Mouse (Mus musculus) ES-E14 (cell line): ENCODE data around the gene Ndufs6.

ENCODE experiments used
- HCFC1 ChIP-seq: IDR thresholded peaks from 2 replicates; pipeline ENCODE4 v1.6.1; 2012; ENCODE audit warnings: low read length, inconsistent platforms, borderline replicate concordance; ENCODE audit not compliant: insufficient read depth
- MAFK ChIP-seq: IDR thresholded peaks from 2 replicates; pipeline ENCODE4 v1.6.1; 2014; ENCODE audit warnings: mild to moderate bottlenecking, low read depth, low read length, inconsistent platforms; ENCODE audit not compliant: insufficient read depth
- ZC3H11A ChIP-seq: IDR thresholded peaks from 2 replicates; pipeline ENCODE4 v1.6.1; 2012; ENCODE audit warnings: low read depth, mild to moderate bottlenecking, inconsistent platforms, low read length, borderline replicate concordance
- ZNF384 ChIP-seq: IDR thresholded peaks from 2 replicates; pipeline ENCODE4 v1.6.1; 2012; ENCODE audit warnings: low read depth, low read length, inconsistent platforms

- no peak for TF ChIP-seq HCFC1
- no peak for TF ChIP-seq ZC3H11A
- TF ChIP-seq MAFK = no peak
- no peak for TF ChIP-seq ZNF384
These were observed 22.3 kb downstream of the Ndufs6 start for GRCm38 (mm10) chr13:73306085-73306410.
